Mouse (Mus musculus) kidney, postnatal 0 days (tissue): ENCODE measurements around the gene Timm29. TPM values are rescaled to one million over a fixed set of nuclear protein-coding genes. Genes with fewer than 3 reads are reported as not detected.

Experiments
- ATAC-seq: fragments of 200-750 bp; cut with Nextera tagmentation; replicated peaks from 2 replicates; pipeline ENCODE4 v1.8.0; 2017; ENCODE audit warnings: low read depth, moderate number of reproducible peaks, moderate TSS enrichment, moderate library complexity; ENCODE audit not compliant: low FRiP score
- DNase-seq: peaks from one replicate; pipeline ENCODE4 v3.0.0-alpha.2; 2016; ENCODE audit warnings: low spot score
- H3K27ac ChIP-seq: fragments of 300-500 bp; sonication (generic); 2 replicates; pipeline ENCODE4 v1.5.1; 2014; ENCODE audit warnings: mild to moderate bottlenecking
- H3K27me3 ChIP-seq: fragments of 300-500 bp; sonication (generic); 2 replicates; pipeline ENCODE4 v1.6.1; 2014; ENCODE audit warnings: low read length, mixed read lengths; ENCODE audit not compliant: insufficient read depth
- H3K36me3 ChIP-seq: fragments of 300-500 bp; sonication (generic); 2 replicates; pipeline ENCODE4 v1.6.1; 2014; ENCODE audit warnings: low read length, mixed read lengths; ENCODE audit not compliant: insufficient read depth
- H3K4me1 ChIP-seq: fragments of 300-500 bp; sonication (generic); replicated peaks from 2 replicates; pipeline ENCODE4 v1.6.1; 2014; ENCODE audit warnings: antibody characterized with exemption, low read length, mixed read lengths; ENCODE audit not compliant: insufficient read depth
- H3K4me2 ChIP-seq: fragments of 300-500 bp; sonication (generic); 2 replicates; pipeline ENCODE4 v1.6.1; 2014; ENCODE audit warnings: mild to moderate bottlenecking, low read length, moderate library complexity, mixed read lengths
- H3K4me3 ChIP-seq: fragments of 300-500 bp; sonication (generic); replicated peaks from 2 replicates; pipeline ENCODE4 v1.5.1; 2014; ENCODE audit warnings: low read depth, low read length
- H3K9ac ChIP-seq: fragments of 300-500 bp; sonication (generic); 2 replicates; pipeline ENCODE4 v1.6.1; 2014; ENCODE audit warnings: low read depth, low read length
- H3K9me3 ChIP-seq: fragments of 300-500 bp; sonication (generic); replicated peaks from 2 replicates; pipeline ENCODE4 v1.6.1; 2016; ENCODE audit warnings: low read length, inconsistent platforms, mixed read lengths
- CTCF ChIP-seq: IDR thresholded peaks from 2 replicates; pipeline ENCODE4 v1.5.1; 2016; ENCODE audit warnings: antibody characterized with exemption, low read depth, mild to moderate bottlenecking, moderate library complexity
- WGBS: fragments of 180-500 bp; shearing (Covaris S2); extraction: QIAGEN DNeasy Blood & Tissue Kit; methylation state at CpG from one replicate; pipeline ENCODE4 v1.1.7; 2014; 5-methylcytosine and 5-hydroxymethylcytosine counted together
- polyA plus RNA-seq: library from polyadenylated mRNA; unstranded; fragments of >200 nt; fragmentation: Nextera tagmentation; extraction: Ambion mirVana; gene quantifications from 2 replicates; pipeline ENCODE4 v1.2.1, GENCODE M21; 2015

The Timm29 gene
- 28.1 and 29.2 TPM in 2 replicates for polyA plus RNA-seq

DNA sequence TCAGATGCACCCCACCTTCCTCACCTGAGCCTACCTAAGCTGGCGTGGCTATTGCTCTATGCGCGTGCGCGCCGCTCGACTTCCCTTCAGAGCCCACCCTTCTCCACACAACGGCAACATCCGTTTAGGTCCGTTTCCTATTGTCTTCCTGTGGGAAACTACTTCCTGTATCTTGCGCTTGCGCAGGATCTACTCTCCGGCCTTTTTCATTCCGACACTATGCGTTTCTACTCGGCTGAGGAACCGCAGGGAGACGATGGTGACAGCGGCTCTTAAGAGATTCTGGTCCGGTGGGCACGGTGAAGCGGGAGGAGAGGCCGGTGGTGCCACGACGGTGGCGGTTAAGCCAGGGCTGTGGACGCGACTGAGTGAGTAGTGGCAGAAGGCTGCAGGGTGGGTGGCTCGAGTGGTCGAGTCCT, at the start of gene Timm29, which contains the start of gene Yipf2:
Gene Timm29 (plus strand): TSS at position 20 of the 419 bp plus-strand sequence.
Gene Yipf2 (minus strand): TSS at position 126 of the 419 bp plus-strand sequence.
- DNase-seq (peak; percentile 99), ATAC-seq (peak; percentile 89)
- TF ChIP-seq CTCF, result no peak
- Histone ChIP-seq H3K4me3 (peak within 1 kb of the TSS; percentile 98), H3K4me1 (peaks cover 17% of the 10 kb centered on the region), H3K27me3 (no peaks in the 10 kb centered on the region), H3K36me3 (peaks cover 25% of the 10 kb centered on the region), H3K27ac (peak within 1 kb of the TSS; percentile 91), H3K9me3 (no peaks in the 10 kb centered on the region), H3K4me2 (peak within 1 kb of the TSS; percentile 93), H3K9ac (peak within 1 kb of the TSS; percentile 90)
- WGBS, result 0% methylated on average over 30 of the region's 30 CpGs

DNA sequence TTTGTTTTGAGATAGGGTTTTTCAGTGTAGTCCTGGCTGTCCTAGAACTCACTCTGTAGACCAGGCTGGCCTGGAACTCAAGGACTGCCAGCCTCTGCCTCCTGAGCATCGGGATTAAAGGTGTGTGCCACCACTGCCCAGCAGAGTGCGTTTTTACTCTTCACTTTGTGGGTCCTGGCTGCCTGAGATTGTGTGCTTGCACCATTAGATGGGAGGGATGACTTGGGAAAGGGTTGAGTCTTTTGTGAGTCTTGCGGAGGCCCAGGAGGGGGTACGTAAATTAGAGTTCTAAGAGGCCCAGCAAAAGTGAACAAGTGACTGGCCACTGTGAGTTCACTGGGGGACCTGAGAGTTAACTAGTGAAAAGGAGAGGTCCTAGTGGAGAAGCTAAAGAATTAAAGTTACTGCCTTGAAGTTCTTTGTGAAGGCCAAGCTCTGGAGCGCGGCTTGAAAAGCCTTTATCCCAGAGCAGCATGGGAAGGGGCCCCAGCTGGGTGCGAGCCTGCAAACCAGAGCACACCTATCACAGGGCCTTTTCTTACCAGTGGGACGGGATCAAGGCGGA, 47.1 kb upstream of the Timm29 start:
- ATAC-seq (peak; percentile 74), DNase-seq (peak; percentile 86)
- TF ChIP-seq CTCF, result no peak
- H3K9ac ChIP-seq, result peak overlapping the region; percentile 61
- H3K27ac ChIP-seq, result peak overlapping the region; percentile 97
- peak overlapping the region; percentile 87 for H3K4me2 ChIP-seq
- peak overlapping the region; percentile 51 for H3K4me3 ChIP-seq
- 8% methylated on average over 9 of the region's 9 CpGs for WGBS
- no peaks in the 10 kb centered on the region; the same call in 1 of the 2 replicates for H3K36me3 ChIP-seq
- H3K4me1 ChIP-seq, result peaks cover 15% of the 10 kb centered on the region
- no peaks in the 10 kb centered on the region for H3K9me3 ChIP-seq
- no peaks in the 10 kb centered on the region for H3K27me3 ChIP-seq

DNA sequence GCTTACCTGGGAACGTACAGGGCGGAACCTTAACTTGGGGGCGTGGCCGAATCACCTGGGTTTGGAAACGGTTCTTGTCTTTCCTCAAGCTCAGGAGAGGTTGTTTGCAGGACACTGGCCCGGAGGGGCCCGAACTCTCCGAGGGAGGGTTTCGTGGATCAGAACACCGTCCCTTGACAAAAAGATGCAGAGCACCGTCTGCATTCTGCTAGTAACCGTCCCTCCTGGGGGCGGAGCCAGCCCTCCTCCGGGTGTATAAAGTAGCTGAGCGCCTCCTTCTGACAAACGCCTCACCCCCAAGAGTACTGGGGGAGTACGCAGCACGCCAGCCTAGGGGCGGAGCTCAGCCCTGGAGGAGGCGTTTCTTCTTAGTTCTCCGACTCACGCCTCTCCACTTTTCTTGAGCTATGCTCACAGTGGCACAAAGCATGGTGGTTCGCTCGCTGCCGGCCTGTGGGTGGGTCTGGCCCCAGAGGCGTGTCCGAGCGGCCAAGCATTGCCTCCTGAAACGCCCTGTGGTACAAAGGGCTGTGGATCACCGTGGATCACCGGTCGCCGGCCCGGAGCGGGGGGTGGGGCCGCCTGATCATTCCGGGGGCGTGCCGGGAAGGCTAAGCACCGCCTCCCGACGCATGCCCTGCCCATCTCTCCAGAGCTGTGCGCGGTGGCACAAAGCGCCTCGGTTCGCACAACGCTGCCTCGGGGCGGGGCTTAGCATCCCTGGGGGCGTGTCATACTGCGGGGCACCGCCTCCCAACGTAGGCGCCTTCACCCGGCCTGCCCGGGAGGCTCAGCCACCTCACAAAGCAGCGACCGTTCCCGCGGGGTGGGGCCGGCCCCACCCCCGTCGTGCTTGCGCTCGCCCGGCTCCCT, 46.4 kb upstream of the Timm29 start:
- H3K27me3 ChIP-seq, result no peaks in the 10 kb centered on the region
- H3K36me3 ChIP-seq, result no peaks in the 10 kb centered on the region; the same call in 1 of the 2 replicates
- peak; percentile 93 for ATAC-seq
- H3K4me1 ChIP-seq, result peaks cover 15% of the 10 kb centered on the region
- under 1% methylated on average over 64 of the region's 67 CpGs for WGBS
- peak; percentile 67 for TF ChIP-seq CTCF
- peak overlapping the region; percentile 87 for H3K4me2 ChIP-seq
- peak; percentile 99 for DNase-seq
- no peaks in the 10 kb centered on the region for H3K9me3 ChIP-seq
- peak overlapping the region; percentile 51 for H3K4me3 ChIP-seq
- H3K27ac ChIP-seq, result peak overlapping the region; percentile 97
- peak overlapping the region; percentile 96 for H3K9ac ChIP-seq

DNA sequence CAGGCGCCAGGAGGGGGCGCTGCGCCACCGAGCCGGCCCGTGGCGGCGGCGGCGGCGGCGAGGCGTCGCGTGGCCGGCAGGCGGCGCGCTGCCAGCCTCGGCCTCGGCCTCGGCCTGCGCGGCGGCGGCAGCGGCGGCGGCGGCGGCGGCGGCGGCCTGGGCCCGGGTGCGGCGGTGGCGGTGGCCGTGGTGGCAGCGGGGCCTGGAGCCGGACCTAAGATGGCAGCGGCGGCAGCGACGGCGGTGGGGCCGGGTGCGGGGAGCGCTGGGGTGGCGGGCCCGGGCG, 45.8 kb upstream of the Timm29 start, which contains the start of gene Carm1:
Gene Carm1 (plus strand): TSS at position 106 of the 286 bp plus-strand sequence.
- WGBS, result 0% methylated on average over 37 of the region's 52 CpGs
- Histone ChIP-seq H3K4me1 (peaks cover 15% of the 10 kb centered on the region), H3K27ac (peak within 1 kb of the TSS; percentile 97), H3K36me3 (no peaks in the 10 kb centered on the region; the same call in 1 of the 2 replicates), H3K4me3 (peak within 1 kb of the TSS; percentile 73), H3K9ac (peak within 1 kb of the TSS; percentile 96), H3K4me2 (peak within 1 kb of the TSS; percentile 87), H3K27me3 (no peaks in the 10 kb centered on the region), H3K9me3 (no peaks in the 10 kb centered on the region)
- DNase-seq (no peak), ATAC-seq (no peak)
- TF ChIP-seq CTCF, result no peak

DNA sequence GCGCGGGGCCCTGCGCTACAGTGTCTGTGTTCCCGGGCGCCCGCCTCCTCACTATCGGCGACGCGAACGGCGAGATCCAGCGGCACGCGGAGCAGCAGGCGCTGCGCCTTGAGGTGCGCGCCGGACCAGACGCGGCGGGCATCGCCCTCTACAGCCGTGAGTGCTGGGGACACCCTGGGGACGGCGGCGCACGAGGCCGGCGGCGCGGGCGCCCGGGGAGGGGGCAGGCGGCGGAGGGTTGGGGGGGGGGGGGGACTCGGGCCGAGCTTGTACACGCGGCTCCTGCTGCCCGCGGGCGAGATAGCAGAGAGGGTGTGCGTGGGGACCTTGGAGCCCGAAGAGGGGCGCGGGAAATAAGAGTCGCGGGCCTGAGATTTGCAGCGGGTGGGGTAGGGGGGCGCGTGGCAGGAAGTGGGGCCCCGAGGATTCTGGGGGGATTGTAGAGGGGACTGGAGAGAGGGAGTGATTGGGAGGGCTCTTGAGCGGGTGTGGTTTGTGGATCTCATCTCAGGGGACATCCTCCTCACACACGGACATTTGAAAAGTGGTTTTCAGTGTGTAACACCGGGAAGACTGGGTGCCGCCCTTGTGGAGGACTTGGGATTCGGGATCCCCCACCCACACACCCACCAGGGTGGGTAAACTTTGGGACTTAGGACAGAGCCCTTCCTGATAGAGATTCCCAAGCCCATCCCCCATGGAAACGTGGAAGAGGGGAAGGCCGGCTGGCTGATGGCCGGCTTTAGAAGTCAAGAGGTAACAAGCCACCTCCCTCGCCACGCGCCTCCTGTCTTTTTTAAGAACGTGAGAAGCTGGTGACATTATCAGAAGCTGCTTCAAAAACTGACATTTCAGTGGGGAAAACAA, 45.2 kb upstream of the Timm29 start:
- DNase-seq (peak; percentile 68), ATAC-seq (peak; percentile 26)
- WGBS, result 1% methylated on average over 61 of the region's 66 CpGs
- TF ChIP-seq CTCF, result peak; percentile 22; the same call in 1 of the 2 replicates
- H3K27me3 ChIP-seq, result no peaks in the 10 kb centered on the region
- no peaks in the 10 kb centered on the region; the same call in 1 of the 2 replicates for H3K36me3 ChIP-seq
- H3K4me1 ChIP-seq, result peaks cover 15% of the 10 kb centered on the region
- H3K27ac ChIP-seq, result peak overlapping the region; percentile 97
- H3K9ac ChIP-seq, result peak overlapping the region; percentile 96
- H3K4me3 ChIP-seq, result peak overlapping the region; percentile 73
- no peaks in the 10 kb centered on the region for H3K9me3 ChIP-seq
- peak overlapping the region; percentile 87 for H3K4me2 ChIP-seq
